ENCODE assay signal across 17 mouse cellular contexts in genomic region chr7:3388885-3389284, GRCm38 (mm10). TPM values are rescaled to one million over a fixed set of nuclear protein-coding genes. Genes with fewer than 3 reads are reported as not detected.
DNase-seq lines count a peak whose midpoint lies in the region; ATAC-seq lines count a peak whose summit lies in the region.
"Had no signal": no experiment of that assay in that cellular context is flagged by ENCODE, and none has a peak within 500 bp of the region (broad histone marks: within the 10 kb centered on the region; RNA-seq: fewer than 3 reads in every experiment).

No protein-coding gene starts in this region.

- ATAC-seq in kidney, embryonic 15.5 days (replicated peaks; ENCODE audit: low FRiP score) = no peak
- no peak for ATAC-seq in kidney, embryonic 14.5 days (ENCODE audit: low FRiP score, low TSS enrichment)
- ATAC-seq in forebrain, embryonic 15.5 days (replicated peaks) = no peak
- peak; percentile 26; the same call in 1 of the 2 replicates for ATAC-seq in megakaryocyte progenitor cell, adult 5-6 weeks (replicated peaks; ENCODE audit: poor library complexity)
- ATAC-seq: Patski had no signal

- H3K27me3 ChIP-seq in kidney, embryonic 15.5 days = no peaks in the 10 kb centered on the region
- no peaks in the 10 kb centered on the region for H3K27me3 ChIP-seq in kidney, embryonic 14.5 days (ENCODE audit: control insufficient read depth, insufficient read depth, low read length)
- no peaks in the 10 kb centered on the region for H3K27me3 ChIP-seq in forebrain, embryonic 15.5 days
- H3K27me3 ChIP-seq: neural tube, embryonic 12.5 days; Patski had no signal

- peak; percentile 33 for DNase-seq in MEL-GATA-1-ER (ENCODE audit: extremely low read depth, low read depth)
- DNase-seq in liver = no peak
- DNase-seq in gastrocnemius, postnatal 36 days = no peak
- no peak for DNase-seq in thymus, adult 18-20 months
- DNase-seq: adrenal gland, adult 2 months; heart, postnatal 10 days; kidney, adult 11 months; right cerebral cortex, postnatal 25 days; thymus, adult 2 months had no signal

- H3K4me3 ChIP-seq in kidney, embryonic 15.5 days (replicated peaks) = no peak overlapping the region
- H3K4me3 ChIP-seq in kidney, embryonic 14.5 days (ENCODE audit: low read length) = no peak overlapping the region
- peak overlapping the region; percentile 60 for H3K4me3 ChIP-seq in forebrain, embryonic 15.5 days
- H3K4me3 ChIP-seq: neural tube, embryonic 12.5 days had no signal

- H3K9ac ChIP-seq in kidney, embryonic 15.5 days = no peak overlapping the region
- H3K9ac ChIP-seq in kidney, embryonic 14.5 days (ENCODE audit: low read depth, low read length) = no peak overlapping the region
- H3K9ac ChIP-seq in forebrain, embryonic 15.5 days (replicated peaks) = 0 out of 2 replicates have a peak overlapping the region, but pooled peaks have one; percentile 13
- H3K9ac ChIP-seq: neural tube, embryonic 12.5 days had no signal

- peaks cover 17% of the 10 kb centered on the region for H3K4me1 ChIP-seq in kidney, embryonic 15.5 days
- 0 out of 2 replicates have a peak, but pooled peaks cover 5% of the 10 kb centered on the region for H3K4me1 ChIP-seq in kidney, embryonic 14.5 days (ENCODE audit: control insufficient read depth, insufficient read depth, low read length)
- H3K4me1 ChIP-seq in forebrain, embryonic 15.5 days = peaks cover 44% of the 10 kb centered on the region

- 67% methylated on average over 6 of the region's 6 CpGs for WGBS in kidney, embryonic 15.5 days
- 64% methylated on average over 6 of the region's 6 CpGs for WGBS in kidney, embryonic 14.5 days
- 73% methylated on average over 6 of the region's 6 CpGs for WGBS in forebrain, embryonic 15.5 days

- H3K27ac ChIP-seq in kidney, embryonic 15.5 days = no peak overlapping the region
- no peak overlapping the region for H3K27ac ChIP-seq in kidney, embryonic 14.5 days (ENCODE audit: low read depth, low read length)
- no peak overlapping the region for H3K27ac ChIP-seq in forebrain, embryonic 15.5 days (replicated peaks)
- H3K27ac ChIP-seq: macrophage; neural tube, embryonic 12.5 days had no signal

- H3K9me3 ChIP-seq in kidney, embryonic 15.5 days (replicated peaks) = no peaks in the 10 kb centered on the region
- H3K9me3 ChIP-seq in kidney, embryonic 14.5 days (ENCODE audit: control insufficient read depth, low read length) = no peaks in the 10 kb centered on the region
- H3K9me3 ChIP-seq in forebrain, embryonic 15.5 days = no peaks in the 10 kb centered on the region
- H3K9me3 ChIP-seq: neural tube, embryonic 12.5 days had no signal

- intact Hi-C loops in gastrocnemius, postnatal 36 days (cut with DNase I) = no loop called here

- no peaks in the 10 kb centered on the region for H3K36me3 ChIP-seq in kidney, embryonic 15.5 days
- H3K36me3 ChIP-seq in kidney, embryonic 14.5 days (ENCODE audit: control insufficient read depth, insufficient read depth, low read length) = no peaks in the 10 kb centered on the region
- H3K36me3 ChIP-seq in forebrain, embryonic 15.5 days = no peaks in the 10 kb centered on the region; the same call in 1 of the 2 replicates

- H3K4me2 ChIP-seq in kidney, embryonic 15.5 days = peak overlapping the region; percentile 56; the same call in 1 of the 2 replicates
- H3K4me2 ChIP-seq in kidney, embryonic 14.5 days (replicated peaks; ENCODE audit: low read depth, low read length) = no peak overlapping the region
- H3K4me2 ChIP-seq in forebrain, embryonic 15.5 days (replicated peaks) = peak overlapping the region; percentile 83
- H3K4me2 ChIP-seq: liver, embryonic 11.5 days had no signal

RNA-seq across cellular contexts. Expression of gene Cacng8, which starts 1.6 kb away (rescaled TPM):
- polyA plus RNA-seq in kidney, embryonic 15.5 days (2015; fragmentation: Nextera tagmentation; extraction: Ambion mirVana) = 1.9 and 2.3 TPM in 2 replicates
- 1.8 and 2.7 TPM in 2 replicates for polyA plus RNA-seq in kidney, embryonic 14.5 days (2014; fragmentation: Nextera tagmentation; extraction: Ambion mirVana)
- 12.5 and 16.4 TPM in 2 replicates for polyA plus RNA-seq in forebrain, embryonic 15.5 days (2015; fragmentation: Nextera tagmentation; extraction: Ambion mirVana)
- total RNA-seq in megakaryocyte progenitor cell, adult 5-6 weeks (2015) = not detected in 2 replicates
- total RNA-seq in megakaryocyte progenitor cell, adult 5-6 weeks (2017) = not detected in 2 replicates
- not detected for total RNA-seq in gastrocnemius, postnatal 36 days (2021)
- total RNA-seq: heart, postnatal 10 days had no signal
- polyA plus RNA-seq: macrophage had no signal

RNA-seq across cellular contexts. Expression of gene Cacng6, which starts 35.1 kb away (rescaled TPM):
- polyA plus RNA-seq in kidney, embryonic 15.5 days (2015; fragmentation: Nextera tagmentation; extraction: Ambion mirVana) = 0.62 and 1.5 TPM in 2 replicates
- not detected in 2 replicates for polyA plus RNA-seq in kidney, embryonic 14.5 days (2014; fragmentation: Nextera tagmentation; extraction: Ambion mirVana)
- 0.08 and 0.14 TPM in 2 replicates for polyA plus RNA-seq in forebrain, embryonic 15.5 days (2015; fragmentation: Nextera tagmentation; extraction: Ambion mirVana)
- not detected in 2 replicates for total RNA-seq in megakaryocyte progenitor cell, adult 5-6 weeks (2015)
- not detected in 2 replicates for total RNA-seq in megakaryocyte progenitor cell, adult 5-6 weeks (2017)
- total RNA-seq in gastrocnemius, postnatal 36 days (2021) = 100 to 1,000 TPM in 1 of 2 experiments, 10 to 100 TPM in 1; 96.8 to 101 TPM
- polyA plus RNA-seq: adrenal gland, adult 2 months; liver, embryonic 11.5 days; macrophage; Patski had no signal

RNA-seq across cellular contexts. Expression of gene Cacng7, which starts 56.1 kb away (rescaled TPM):
- polyA plus RNA-seq in kidney, embryonic 15.5 days (2015; fragmentation: Nextera tagmentation; extraction: Ambion mirVana) = 0.90 and 1.00 TPM in 2 replicates
- polyA plus RNA-seq in kidney, embryonic 14.5 days (2014; fragmentation: Nextera tagmentation; extraction: Ambion mirVana) = 2.2 and 2.8 TPM in 2 replicates
- 3.4 and 4.5 TPM in 2 replicates for polyA plus RNA-seq in forebrain, embryonic 15.5 days (2015; fragmentation: Nextera tagmentation; extraction: Ambion mirVana)
- total RNA-seq in megakaryocyte progenitor cell, adult 5-6 weeks (2015) = not detected in 2 replicates
- total RNA-seq in megakaryocyte progenitor cell, adult 5-6 weeks (2017) = not detected in 2 replicates
- total RNA-seq in gastrocnemius, postnatal 36 days (2021) = 1 to 10 TPM; 9.0 to 9.7 TPM
- polyA plus RNA-seq: macrophage had no signal
